Mouse (Mus musculus): ENCODE measurements at regions not wholly inside any gene's neighbourhood (a gene's known extent, or its start where the extent isn't known, plus 50 kb on each side); places are given as distances from the start of the nearest gene placed in this dataset.

DNA sequence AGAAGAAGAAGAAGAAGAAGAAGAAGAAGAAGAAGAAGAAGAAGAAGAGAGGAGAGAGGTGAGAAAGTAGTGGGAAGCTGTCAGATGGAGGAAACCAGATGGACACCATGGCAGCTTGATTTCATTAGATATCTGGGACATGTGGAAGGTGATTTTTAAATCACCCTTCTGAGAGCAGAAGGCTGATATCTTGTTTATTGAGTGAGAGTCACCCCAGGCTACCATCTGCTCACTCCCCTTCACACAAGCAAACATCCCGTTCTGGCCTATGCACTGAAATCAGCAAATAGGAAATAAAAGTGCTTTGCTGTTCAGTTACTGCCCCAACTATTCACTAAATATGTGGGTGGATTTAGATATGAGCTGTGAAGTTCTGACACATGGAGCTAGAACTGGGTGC lies 831.8 kb upstream of the Lrrc6 start:
- Histone ChIP-seq H3K9ac (no peak overlapping the region), H3K36me3 (no peaks in the 10 kb centered on the region), H3K27me3 (no peaks in the 10 kb centered on the region), H3K27ac (no peak overlapping the region), H3K9me3 (replicated peaks) (no peaks in the 10 kb centered on the region), H3K4me1 (replicated peaks) (peaks cover 8% of the 10 kb centered on the region), H3K4me2 (no peak overlapping the region), H3K4me3 (no peak overlapping the region)
- WGBS: 73% methylated on average over 1 of the region's 1 CpGs
- no peak for ATAC-seq (replicated peaks; ENCODE audit: insufficient number of reproducible peaks, insufficient read depth, low FRiP score, low read depth)

DNA sequence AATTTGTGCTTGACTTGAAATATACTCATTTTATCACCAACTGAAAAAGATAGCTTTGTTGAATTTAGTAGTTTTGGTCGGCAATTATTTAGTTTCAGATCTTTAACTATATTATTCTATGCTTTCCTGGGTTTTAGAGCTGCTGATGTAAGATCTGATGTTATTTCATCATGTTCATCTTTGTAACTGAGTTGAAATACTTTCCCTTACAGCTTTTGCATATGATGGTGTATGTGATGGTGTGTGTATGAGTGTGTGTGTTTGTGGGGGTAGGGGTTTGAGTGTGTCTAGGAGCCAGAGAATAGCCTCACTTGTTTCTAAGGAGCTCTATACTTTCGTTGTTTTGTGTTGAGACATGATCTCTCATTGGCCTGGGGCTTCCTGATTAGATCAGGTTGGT lies 819.6 kb upstream of the Lrrc6 start:
- Histone ChIP-seq H3K4me2 (no peak overlapping the region), H3K27me3 (no peaks in the 10 kb centered on the region), H3K4me1 (replicated peaks) (no peaks in the 10 kb centered on the region), H3K36me3 (no peaks in the 10 kb centered on the region), H3K9me3 (replicated peaks) (no peaks in the 10 kb centered on the region), H3K4me3 (no peak overlapping the region), H3K9ac (no peak overlapping the region), H3K27ac (no peak overlapping the region)
- no peak for ATAC-seq (replicated peaks; ENCODE audit: insufficient number of reproducible peaks, insufficient read depth, low FRiP score, low read depth)
- 56% methylated on average over 2 of the region's 2 CpGs for WGBS

DNA sequence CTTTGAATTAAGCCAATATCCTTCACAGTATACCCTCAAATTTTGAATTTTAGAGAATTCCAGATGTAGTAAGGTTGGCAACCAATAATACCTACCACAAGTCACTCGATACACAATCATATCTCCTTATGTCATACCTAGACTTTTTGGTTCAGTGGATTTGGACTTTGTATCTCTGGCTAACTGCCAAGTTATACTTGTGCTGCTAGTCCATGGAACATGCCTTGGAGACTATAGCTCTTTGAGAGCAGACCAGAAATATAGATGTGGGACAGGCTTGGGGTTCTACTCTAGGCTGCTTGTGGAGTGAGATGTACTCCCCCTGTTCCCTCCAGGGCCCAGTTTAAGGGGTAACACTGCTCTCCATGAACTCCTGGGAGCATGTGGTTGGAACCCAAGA lies 814.5 kb upstream of the Lrrc6 start:
- Histone ChIP-seq H3K9me3 (replicated peaks) (no peaks in the 10 kb centered on the region), H3K4me2 (no peak overlapping the region), H3K4me1 (replicated peaks) (no peaks in the 10 kb centered on the region), H3K4me3 (no peak overlapping the region), H3K27me3 (no peaks in the 10 kb centered on the region), H3K27ac (no peak overlapping the region), H3K9ac (no peak overlapping the region), H3K36me3 (no peaks in the 10 kb centered on the region)
- 71% methylated on average over 1 of the region's 1 CpGs for WGBS
- no peak for ATAC-seq (replicated peaks; ENCODE audit: insufficient number of reproducible peaks, insufficient read depth, low FRiP score, low read depth)

DNA sequence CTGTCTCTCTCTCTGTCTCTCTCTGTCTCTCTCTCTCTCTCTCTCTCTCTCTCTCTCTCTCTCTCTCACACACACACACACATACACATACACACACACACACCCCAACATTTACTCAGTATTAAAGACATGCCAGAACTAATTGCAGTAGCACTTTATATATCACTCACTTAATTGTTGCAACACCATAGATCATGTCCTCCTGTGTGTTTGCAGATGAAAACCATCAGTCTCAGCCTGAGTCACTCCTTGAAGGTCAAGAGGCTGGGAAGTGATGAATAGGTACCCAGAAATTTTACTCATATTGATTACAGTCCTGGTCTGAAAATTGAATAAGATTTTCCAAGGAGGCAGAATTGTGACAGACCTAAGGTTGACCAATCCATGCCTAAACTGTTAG lies 812.9 kb upstream of the Lrrc6 start:
- no peak overlapping the region for H3K27ac ChIP-seq
- no peak overlapping the region for H3K4me3 ChIP-seq
- H3K27me3 ChIP-seq: no peaks in the 10 kb centered on the region
- no peaks in the 10 kb centered on the region for H3K36me3 ChIP-seq
- no peak overlapping the region for H3K4me2 ChIP-seq
- no peaks in the 10 kb centered on the region for H3K9me3 ChIP-seq (replicated peaks)
- no peak overlapping the region for H3K9ac ChIP-seq
- H3K4me1 ChIP-seq (replicated peaks): no peaks in the 10 kb centered on the region
- ATAC-seq (replicated peaks; ENCODE audit: insufficient number of reproducible peaks, insufficient read depth, low FRiP score, low read depth): no peak

DNA sequence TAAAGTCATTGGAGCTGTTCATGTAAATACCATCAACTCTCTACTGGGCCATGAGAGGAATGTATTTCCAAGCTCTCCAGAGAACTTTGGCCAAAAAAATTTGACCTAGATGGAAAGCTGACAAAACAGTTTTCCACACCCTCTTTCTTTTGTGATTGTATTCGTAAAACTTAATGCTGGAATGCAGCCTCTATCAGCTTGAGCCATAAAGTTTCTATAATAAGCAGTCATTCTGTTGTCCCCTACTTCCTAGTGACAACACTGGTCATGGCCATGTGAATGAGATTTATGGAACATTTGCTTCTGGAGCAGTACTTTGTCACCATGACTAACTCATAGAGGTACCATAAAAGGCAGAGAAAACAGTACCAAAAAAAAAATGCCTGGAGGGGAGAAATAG lies 805.0 kb upstream of the Lrrc6 start:
- no peak overlapping the region for H3K9ac ChIP-seq
- H3K4me1 ChIP-seq (replicated peaks): peaks cover 11% of the 10 kb centered on the region
- H3K9me3 ChIP-seq (replicated peaks): no peaks in the 10 kb centered on the region
- H3K4me3 ChIP-seq: no peak overlapping the region
- ATAC-seq (replicated peaks; ENCODE audit: insufficient number of reproducible peaks, insufficient read depth, low FRiP score, low read depth): no peak
- no peak overlapping the region for H3K4me2 ChIP-seq
- no peaks in the 10 kb centered on the region for H3K36me3 ChIP-seq
- no peak overlapping the region for H3K27ac ChIP-seq
- H3K27me3 ChIP-seq: no peaks in the 10 kb centered on the region
- 34% methylated on average over 1 of the region's 1 CpGs for WGBS

DNA sequence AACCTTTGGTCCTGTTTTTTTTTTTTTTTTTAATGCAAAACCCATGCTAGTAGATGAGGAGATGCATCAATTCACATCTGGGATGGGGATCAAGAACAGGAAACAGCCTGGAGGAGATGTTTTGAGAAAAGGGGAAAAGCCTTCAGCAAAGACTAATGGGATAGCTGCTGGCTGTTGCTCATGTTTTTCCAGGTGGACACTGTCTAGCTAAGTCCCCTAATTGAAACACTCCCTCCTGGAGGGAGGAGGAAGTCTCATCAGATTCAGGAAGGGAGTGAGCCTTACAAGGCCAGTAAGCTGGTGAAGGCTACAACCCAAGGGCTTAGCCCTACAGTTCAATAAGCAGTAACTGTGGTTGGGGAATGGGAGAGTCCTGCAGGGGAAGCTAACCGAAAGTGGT lies 803.1 kb upstream of the Lrrc6 start:
- H3K4me2 ChIP-seq: no peak overlapping the region
- H3K36me3 ChIP-seq: no peaks in the 10 kb centered on the region
- no peak overlapping the region for H3K27ac ChIP-seq
- H3K4me1 ChIP-seq (replicated peaks): peaks cover 11% of the 10 kb centered on the region
- H3K9me3 ChIP-seq (replicated peaks): no peaks in the 10 kb centered on the region
- WGBS: 76% methylated on average over 1 of the region's 1 CpGs
- no peaks in the 10 kb centered on the region for H3K27me3 ChIP-seq
- H3K4me3 ChIP-seq: no peak overlapping the region
- ATAC-seq (replicated peaks; ENCODE audit: insufficient number of reproducible peaks, insufficient read depth, low FRiP score, low read depth): no peak
- no peak overlapping the region for H3K9ac ChIP-seq

DNA sequence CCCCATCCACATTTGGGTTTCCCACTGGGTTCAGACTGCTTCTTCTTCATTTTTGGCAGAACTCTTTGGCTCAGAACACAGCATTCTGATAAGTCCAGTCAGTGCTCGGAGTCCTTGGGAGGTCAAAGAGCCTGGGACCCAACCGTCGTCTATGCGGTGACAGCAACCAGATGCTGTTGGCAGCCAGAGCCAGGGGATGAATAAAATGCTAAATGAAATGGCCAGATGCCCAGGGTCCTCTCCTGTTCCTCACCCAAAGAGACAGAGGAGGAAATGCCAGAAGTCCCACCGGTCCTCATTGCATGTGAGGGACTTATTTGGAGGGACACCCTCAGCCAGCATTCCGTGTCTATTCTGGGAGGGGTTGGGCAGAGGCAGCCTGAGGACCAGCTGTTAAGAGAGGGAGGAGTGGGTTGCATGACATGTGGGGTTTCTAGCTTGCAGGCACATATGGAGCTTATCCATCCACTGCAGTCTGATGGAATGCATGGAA lies 801.2 kb upstream of the Lrrc6 start:
- peak; percentile 81 for ATAC-seq (replicated peaks; ENCODE audit: insufficient number of reproducible peaks, insufficient read depth, low FRiP score, low read depth)

DNA sequence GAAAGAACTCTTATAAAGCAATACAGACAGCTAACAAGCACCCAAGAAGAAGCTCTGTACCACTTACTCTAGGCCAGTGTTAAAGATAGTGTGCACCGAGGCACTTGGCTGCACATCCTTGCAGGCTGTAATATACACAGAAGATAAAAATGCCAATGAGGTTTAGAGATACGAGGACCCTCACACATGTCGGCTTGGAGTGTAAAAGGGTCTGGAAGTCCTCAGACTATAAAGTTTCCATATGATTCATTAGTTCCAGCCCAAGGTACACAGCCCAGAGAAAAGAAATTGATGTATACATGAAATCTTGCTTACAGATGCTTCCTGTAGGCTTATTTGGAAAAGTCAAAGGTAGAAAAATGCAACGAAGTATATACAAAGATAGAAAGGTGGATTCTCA lies 800.3 kb upstream of the Lrrc6 start:
- H3K36me3 ChIP-seq: no peaks in the 10 kb centered on the region
- H3K4me2 ChIP-seq: no peak overlapping the region
- no peaks in the 10 kb centered on the region for H3K9me3 ChIP-seq (replicated peaks)
- H3K27me3 ChIP-seq: no peaks in the 10 kb centered on the region
- peaks cover 11% of the 10 kb centered on the region for H3K4me1 ChIP-seq (replicated peaks)
- H3K4me3 ChIP-seq: no peak overlapping the region
- no peak overlapping the region for H3K9ac ChIP-seq
- ATAC-seq (replicated peaks; ENCODE audit: insufficient number of reproducible peaks, insufficient read depth, low FRiP score, low read depth): no peak
- WGBS: 35% methylated on average over 4 of the region's 4 CpGs
- H3K27ac ChIP-seq: no peak overlapping the region; the same call in 1 of the 2 replicates

More for the DNA sequence above, 801.2 kb upstream of the Lrrc6 start:
- peak overlapping the region; percentile 55 for H3K27ac ChIP-seq
- 24% methylated on average over 6 of the region's 6 CpGs for WGBS
- H3K9ac ChIP-seq: no peak overlapping the region
- no peak overlapping the region for H3K4me3 ChIP-seq
- H3K4me2 ChIP-seq: no peak overlapping the region
- peaks cover 11% of the 10 kb centered on the region for H3K4me1 ChIP-seq (replicated peaks)
- H3K27me3 ChIP-seq: no peaks in the 10 kb centered on the region
- no peaks in the 10 kb centered on the region for H3K9me3 ChIP-seq (replicated peaks)
- H3K36me3 ChIP-seq: no peaks in the 10 kb centered on the region

DNA sequence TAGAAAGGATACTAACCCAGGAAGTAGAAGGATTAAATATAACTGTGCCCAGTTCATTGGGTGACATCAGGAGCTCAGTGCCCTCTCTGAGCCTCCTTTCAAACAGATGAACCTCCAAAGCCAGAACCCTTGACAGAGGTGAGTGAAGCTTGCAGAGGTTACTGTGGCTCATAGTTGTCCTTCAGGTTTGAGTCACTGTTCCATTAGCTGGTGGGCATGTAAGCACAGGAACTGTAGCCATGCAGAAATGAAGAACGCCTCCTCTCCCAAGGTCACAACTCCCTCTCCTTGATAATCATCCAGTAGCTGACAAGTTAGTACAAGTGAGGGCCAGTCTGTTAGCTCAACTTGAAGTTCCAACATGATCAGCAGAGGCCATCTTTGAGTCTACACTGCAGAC lies 794.1 kb upstream of the Lrrc6 start:
- Histone ChIP-seq H3K27me3 (no peaks in the 10 kb centered on the region), H3K4me3 (no peak overlapping the region), H3K9me3 (replicated peaks) (no peaks in the 10 kb centered on the region), H3K4me2 (no peak overlapping the region), H3K36me3 (no peaks in the 10 kb centered on the region), H3K9ac (no peak overlapping the region), H3K27ac (no peak overlapping the region), H3K4me1 (replicated peaks) (no peaks in the 10 kb centered on the region)
- no peak for ATAC-seq (replicated peaks; ENCODE audit: insufficient number of reproducible peaks, insufficient read depth, low FRiP score, low read depth)
- 68% methylated on average over 1 of the region's 1 CpGs for WGBS

DNA sequence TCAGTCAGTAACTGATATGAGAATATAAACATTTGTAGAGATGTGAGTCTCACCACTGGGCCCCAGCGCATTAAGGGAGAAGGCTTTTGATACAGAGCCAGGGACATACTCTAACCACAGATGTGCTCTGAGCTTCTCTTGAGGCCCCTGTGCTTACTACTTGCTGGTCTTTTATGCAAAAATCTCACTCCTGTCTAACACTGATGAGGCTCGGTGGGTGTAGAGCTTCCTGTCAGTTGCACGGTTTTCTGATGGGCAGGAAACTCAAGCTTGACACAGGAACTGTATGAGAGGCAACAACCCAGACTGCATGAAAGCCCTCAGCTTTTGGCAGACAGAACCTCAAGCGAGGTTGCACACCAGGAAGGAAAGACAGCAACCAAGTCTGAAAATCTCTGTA lies 789.0 kb upstream of the Lrrc6 start:
- Histone ChIP-seq H3K9ac (no peak overlapping the region), H3K9me3 (replicated peaks) (no peaks in the 10 kb centered on the region), H3K36me3 (no peaks in the 10 kb centered on the region), H3K27ac (peak overlapping the region; percentile 8; the same call in 1 of the 2 replicates), H3K4me1 (replicated peaks) (no peaks in the 10 kb centered on the region), H3K4me2 (no peak overlapping the region), H3K4me3 (no peak overlapping the region), H3K27me3 (no peaks in the 10 kb centered on the region)
- 47% methylated on average over 4 of the region's 4 CpGs for WGBS
- ATAC-seq (replicated peaks; ENCODE audit: insufficient number of reproducible peaks, insufficient read depth, low FRiP score, low read depth): no peak; the same call in 1 of the 2 replicates

DNA sequence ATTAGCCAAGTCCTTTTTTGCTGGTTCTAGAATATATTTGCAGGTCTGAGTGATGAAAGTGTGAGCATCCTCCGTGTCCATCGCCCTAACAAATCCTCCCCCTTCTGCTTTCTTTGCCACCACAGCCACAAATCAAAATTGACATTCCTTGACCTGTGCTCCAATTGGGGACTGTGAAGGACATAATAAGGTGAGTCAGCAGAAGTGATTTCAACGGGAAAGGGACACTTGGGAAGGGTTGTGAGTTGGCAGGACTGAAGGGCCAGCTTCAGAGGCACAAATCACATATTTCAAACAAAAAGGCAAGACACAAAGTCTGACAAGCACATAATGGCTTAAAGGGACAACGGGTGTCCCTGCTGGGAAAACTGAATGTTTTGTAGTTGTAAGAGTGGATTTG lies 784.2 kb upstream of the Lrrc6 start:
- no peak for ATAC-seq (replicated peaks; ENCODE audit: insufficient number of reproducible peaks, insufficient read depth, low FRiP score, low read depth)
- Histone ChIP-seq H3K27me3 (no peaks in the 10 kb centered on the region), H3K4me2 (no peak overlapping the region), H3K9ac (no peak overlapping the region), H3K9me3 (replicated peaks) (no peaks in the 10 kb centered on the region), H3K4me3 (no peak overlapping the region), H3K4me1 (replicated peaks) (no peaks in the 10 kb centered on the region), H3K36me3 (no peaks in the 10 kb centered on the region), H3K27ac (no peak overlapping the region)
- 72% methylated on average over 4 of the region's 4 CpGs for WGBS

DNA sequence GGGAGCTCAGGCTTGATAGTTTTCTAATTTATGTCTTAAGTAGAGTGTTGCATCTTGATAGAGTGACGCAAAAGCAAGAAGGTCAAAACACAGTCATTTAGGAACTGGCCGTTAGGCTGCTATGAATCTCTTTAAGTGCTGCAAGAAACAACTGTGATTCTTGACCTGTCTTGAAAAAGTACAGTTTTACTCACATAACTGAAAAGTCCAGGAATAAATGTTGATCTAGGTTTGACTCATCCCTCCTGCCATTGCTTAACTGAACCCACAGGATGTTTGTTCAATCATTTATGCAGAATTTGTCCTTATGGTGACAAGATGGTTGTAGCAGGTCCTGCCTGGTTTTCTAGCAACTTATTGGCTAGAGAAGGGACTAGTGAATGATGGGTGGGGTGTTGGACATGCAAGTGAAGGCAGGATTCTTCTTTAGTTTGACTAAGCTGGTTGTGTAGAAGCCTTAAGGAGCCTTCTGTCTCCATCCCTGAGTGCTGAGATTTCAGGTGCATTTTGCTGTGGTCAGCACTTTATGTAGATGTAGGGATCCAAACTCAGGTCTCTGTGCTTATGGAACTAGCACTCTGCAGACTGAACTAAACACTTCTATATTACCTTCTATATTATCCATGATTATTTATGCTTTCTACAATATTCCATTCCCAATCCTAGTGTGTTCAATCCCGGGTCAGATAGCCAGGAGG lies 782.7 kb upstream of the Lrrc6 start:
- Histone ChIP-seq H3K27me3 (no peaks in the 10 kb centered on the region), H3K4me1 (replicated peaks) (no peaks in the 10 kb centered on the region), H3K9me3 (replicated peaks) (no peaks in the 10 kb centered on the region), H3K4me3 (no peak overlapping the region), H3K4me2 (no peak overlapping the region), H3K36me3 (no peaks in the 10 kb centered on the region), H3K27ac (no peak overlapping the region), H3K9ac (no peak overlapping the region)
- ATAC-seq (replicated peaks; ENCODE audit: insufficient number of reproducible peaks, insufficient read depth, low FRiP score, low read depth): no peak
- WGBS: 77% methylated on average over 3 of the region's 3 CpGs
